Mouse (Mus musculus): Measurements from ENCODE around the gene Trit1. TPM values are rescaled to one million over a fixed set of nuclear protein-coding genes. Genes with fewer than 3 reads are reported as not detected.
"Not testable (repeated sequence)": the region's sequence is repeated elsewhere in the genome, so short reads cannot be mapped to it uniquely, and the experiment has no call there.

Trit1 gene
- polyA plus RNA-seq, 1 experiment = 0.85 TPM

- peak overlapping the region; percentile 18 for H3K4me3 ChIP-seq (replicated peaks)
- peaks cover 61% of the 10 kb centered on the region for H3K4me1 ChIP-seq
- H3K36me3 ChIP-seq (replicated peaks; ENCODE audit: low read length) = no peaks in the 10 kb centered on the region
- H3K27me3 ChIP-seq (replicated peaks) = peaks cover 28% of the 10 kb centered on the region
- TF ChIP-seq FLI1 (IDR thresholded peaks at IDR 0.05; ENCODE audit: low read length) = no peak
- TF ChIP-seq GATA1 (IDR thresholded peaks at IDR 0.05; ENCODE audit: borderline replicate concordance, low read length) = no peak
- no peaks in the 10 kb centered on the region for H3K9me3 ChIP-seq
These were observed 35.2 kb upstream of the Trit1 start for GRCm38 (mm10) chr4:122981238-122981637.

- Histone ChIP-seq H3K4me3 (replicated peaks) (peak overlapping the region; percentile 53), H3K27me3 (replicated peaks) (peaks cover 30% of the 10 kb centered on the region), H3K36me3 (replicated peaks; ENCODE audit: low read length) (no peaks in the 10 kb centered on the region), H3K4me1 (peaks cover 67% of the 10 kb centered on the region), H3K9me3 (no peaks in the 10 kb centered on the region)
- TF ChIP-seq GATA1 (IDR thresholded peaks at IDR 0.05; ENCODE audit: borderline replicate concordance, low read length) (no peak), FLI1 (IDR thresholded peaks at IDR 0.05; ENCODE audit: low read length) (no peak)
These were observed 34.5 kb upstream of the Trit1 start for GRCm38 (mm10) chr4:122981930-122982329.

- peaks cover 30% of the 10 kb centered on the region for H3K27me3 ChIP-seq (replicated peaks)
- TF ChIP-seq GATA1 (IDR thresholded peaks at IDR 0.05; ENCODE audit: borderline replicate concordance, low read length) (no peak), FLI1 (IDR thresholded peaks at IDR 0.05; ENCODE audit: low read length) (no peak)
These were observed 33.9 kb upstream of the Trit1 start for GRCm38 (mm10) chr4:122982537-122982936.

GRCm38 (mm10) chr4:122983486-122984261 is 32.7 kb upstream of the Trit1 start:
- H3K4me1 ChIP-seq = peaks cover 62% of the 10 kb centered on the region
- no peaks in the 10 kb centered on the region for H3K9me3 ChIP-seq
- H3K36me3 ChIP-seq (replicated peaks; ENCODE audit: low read length) = no peaks in the 10 kb centered on the region
- TF ChIP-seq GATA1 (IDR thresholded peaks at IDR 0.05; ENCODE audit: borderline replicate concordance, low read length) (no peak), FLI1 (IDR thresholded peaks at IDR 0.05; ENCODE audit: low read length) (no peak)
- peak overlapping the region; percentile 50 for H3K4me3 ChIP-seq (replicated peaks)
- H3K27me3 ChIP-seq (replicated peaks) = peaks cover 29% of the 10 kb centered on the region

More at GRCm38 (mm10) chr4:122982537-122982936, 33.9 kb upstream of the Trit1 start:
- H3K4me1 ChIP-seq = peaks cover 69% of the 10 kb centered on the region
- no peaks in the 10 kb centered on the region for H3K9me3 ChIP-seq
- H3K4me3 ChIP-seq (replicated peaks) = no peak overlapping the region
- no peaks in the 10 kb centered on the region for H3K36me3 ChIP-seq (replicated peaks; ENCODE audit: low read length)

- Histone ChIP-seq H3K27me3 (replicated peaks) (peaks cover 19% of the 10 kb centered on the region), H3K4me1 (peaks cover 58% of the 10 kb centered on the region), H3K36me3 (replicated peaks; ENCODE audit: low read length) (no peaks in the 10 kb centered on the region), H3K9me3 (no peaks in the 10 kb centered on the region), H3K4me3 (replicated peaks) (no peak overlapping the region)
- TF ChIP-seq GATA1 (IDR thresholded peaks at IDR 0.05; ENCODE audit: borderline replicate concordance, low read length) = no peak
- no peak for TF ChIP-seq FLI1 (IDR thresholded peaks at IDR 0.05; ENCODE audit: low read length)
These were observed 31.3 kb upstream of the Trit1 start for GRCm38 (mm10) chr4:122985110-122985509.

GRCm38 (mm10) chr4:122987421-122987820 is 29.0 kb upstream of the Trit1 start:
- H3K4me1 ChIP-seq = peaks cover 35% of the 10 kb centered on the region
- H3K9me3 ChIP-seq = no peaks in the 10 kb centered on the region
- TF ChIP-seq GATA1 (IDR thresholded peaks at IDR 0.05; ENCODE audit: borderline replicate concordance, low read length) (no peak), FLI1 (IDR thresholded peaks at IDR 0.05; ENCODE audit: low read length) (no peak)
- no peak overlapping the region for H3K4me3 ChIP-seq (replicated peaks)
- H3K27me3 ChIP-seq (replicated peaks) = peaks cover 18% of the 10 kb centered on the region
- H3K36me3 ChIP-seq (replicated peaks; ENCODE audit: low read length) = no peaks in the 10 kb centered on the region

- H3K9me3 ChIP-seq; H3K36me3 ChIP-seq (replicated peaks; ENCODE audit: low read length); H3K4me3 ChIP-seq (replicated peaks): not testable (repeated sequence)
- H3K27me3 ChIP-seq (replicated peaks) = peaks cover 20% of the 10 kb centered on the region
- peaks cover 33% of the 10 kb centered on the region for H3K4me1 ChIP-seq
These were observed 28.4 kb upstream of the Trit1 start for GRCm38 (mm10) chr4:122988004-122988403.

- no peak for TF ChIP-seq GATA1 (IDR thresholded peaks at IDR 0.05; ENCODE audit: borderline replicate concordance, low read length)
- TF ChIP-seq FLI1 (IDR thresholded peaks at IDR 0.05; ENCODE audit: low read length) = no peak
- Histone ChIP-seq H3K4me1 (peaks cover 27% of the 10 kb centered on the region), H3K4me3 (replicated peaks) (no peak overlapping the region), H3K27me3 (replicated peaks) (peaks cover 33% of the 10 kb centered on the region), H3K36me3 (replicated peaks; ENCODE audit: low read length) (no peaks in the 10 kb centered on the region), H3K9me3 (no peaks in the 10 kb centered on the region)
These were observed 25.2 kb upstream of the Trit1 start for GRCm38 (mm10) chr4:122991177-122991576.

- H3K4me1 ChIP-seq = peaks cover 30% of the 10 kb centered on the region
- no peak overlapping the region for H3K4me3 ChIP-seq (replicated peaks)
- peaks cover 39% of the 10 kb centered on the region for H3K27me3 ChIP-seq (replicated peaks)
- no peaks in the 10 kb centered on the region for H3K36me3 ChIP-seq (replicated peaks; ENCODE audit: low read length)
- H3K9me3 ChIP-seq = no peaks in the 10 kb centered on the region
- TF ChIP-seq GATA1 (IDR thresholded peaks at IDR 0.05; ENCODE audit: borderline replicate concordance, low read length) (no peak), FLI1 (IDR thresholded peaks at IDR 0.05; ENCODE audit: low read length) (no peak)
These were observed 24.1 kb upstream of the Trit1 start for GRCm38 (mm10) chr4:122992276-122992675.

- no peak for TF ChIP-seq FLI1 (IDR thresholded peaks at IDR 0.05; ENCODE audit: low read length)
- TF ChIP-seq GATA1 (IDR thresholded peaks at IDR 0.05; ENCODE audit: borderline replicate concordance, low read length) = no peak
- Histone ChIP-seq H3K4me3 (replicated peaks) (peak within 1 kb of the TSS; percentile 91), H3K27me3 (replicated peaks) (peaks cover 70% of the 10 kb centered on the region)
These were observed 20.8 kb upstream of the Trit1 start, which contains the start of gene Mycl for GRCm38 (mm10) chr4:122995404-122996220. Gene Mycl, plus strand, starts transcription at chr4:122995652.

More at GRCm38 (mm10) chr4:122995404-122996220, 20.8 kb upstream of the Trit1 start, which contains the start of gene Mycl:
- Histone ChIP-seq H3K36me3 (replicated peaks; ENCODE audit: low read length) (no peaks in the 10 kb centered on the region), H3K4me1 (peaks cover 23% of the 10 kb centered on the region), H3K9me3 (no peaks in the 10 kb centered on the region)

Data from megakaryocyte, embryonic 14.5 days (primary cell).